Mouse (Mus musculus): ENCODE measurements around the gene D16Ertd472e.

- TF ChIP-seq CHD2 (IDR thresholded peaks at IDR 0.05; ENCODE audit: low read depth, low read length), result no peak
- TF ChIP-seq ZC3H11A (IDR thresholded peaks at IDR 0.05; ENCODE audit: borderline replicate concordance, low read depth, low read length), result no peak
- TF ChIP-seq ZNF384 (IDR thresholded peaks at IDR 0.05; ENCODE audit: low read depth, low read length), result no peak
Observed at GRCm38 (mm10) chr16:78534468-78534867, 42.0 kb downstream of the D16Ertd472e start.
